Mouse (Mus musculus): ENCODE results near the gene Fermt3. TPM values are rescaled to one million over a fixed set of nuclear protein-coding genes. Genes with fewer than 3 reads are reported as not detected.

The Fermt3 gene
- total RNA-seq, 2 experiments from 2014 or later: 3.5 to 3.7 TPM

GRCm38 (mm10) chr19:6971644-6972043, 47.6 kb downstream of the Fermt3 start:
- no peak for DNase-seq

- no peak for DNase-seq
Observed at GRCm38 (mm10) chr19:6970460-6971085, 48.7 kb downstream of the Fermt3 start.

GRCm38 (mm10) chr19:6969665-6970381, 49.4 kb downstream of the Fermt3 start:
- peak; percentile 83 for DNase-seq

GRCm38 (mm10) chr19:6969291-6969664, 50.0 kb downstream of the Fermt3 start:
- DNase-seq: no peak

GRCm38 (mm10) chr19:6968491-6969271, 50.6 kb downstream of the Fermt3 start:
- no peak for DNase-seq

GRCm38 (mm10) chr19:6956461-6956860, 62.8 kb downstream of the Fermt3 start:
- DNase-seq: no peak

- peak; percentile 68 for DNase-seq
Observed at GRCm38 (mm10) chr19:6955424-6955823, 63.8 kb downstream of the Fermt3 start.

- peak; percentile 79 for DNase-seq
Observed at GRCm38 (mm10) chr19:6954046-6954445, 65.2 kb downstream of the Fermt3 start.

- peak; percentile 48 for DNase-seq
Observed at GRCm38 (mm10) chr19:6952712-6953037, 66.6 kb downstream of the Fermt3 start.

- peak; percentile 88 for DNase-seq
Observed at GRCm38 (mm10) chr19:6951994-6952711, 67.1 kb downstream of the Fermt3 start.

- peak; percentile 94 for DNase-seq
Observed at GRCm38 (mm10) chr19:6951381-6951968, 67.8 kb downstream of the Fermt3 start.

GRCm38 (mm10) chr19:6950613-6951153, 68.6 kb downstream of the Fermt3 start:
- DNase-seq: peak; percentile 51

- no peak for DNase-seq
Observed at GRCm38 (mm10) chr19:6949951-6950350, 69.3 kb downstream of the Fermt3 start.

GRCm38 (mm10) chr19:6949532-6949931, 69.7 kb downstream of the Fermt3 start:
- DNase-seq: no peak

Other genes starting within 250 kb of the Fermt3 start
- gene Rps6ka4, start 178.8 kb downstream of the Fermt3 start, total RNA-seq (2021): 10 to 100 TPM; 22.6 to 28.7 TPM
- under 1 TPM; 0.41 to 0.52 TPM for gene Ccdc88b, start 161.3 kb downstream of the Fermt3 start, total RNA-seq (2021)
- 10 to 100 TPM; 34.4 to 35.5 TPM for gene Trmt112, start 109.8 kb downstream of the Fermt3 start, total RNA-seq (2021)
- gene Prdx5, start 109.4 kb downstream of the Fermt3 start, total RNA-seq (2021): 100 to 1,000 TPM; 309 to 336 TPM
- gene Esrra, start 97.7 kb downstream of the Fermt3 start, total RNA-seq (2021): 100 to 1,000 TPM; 111 to 119 TPM
- not detected for gene Catsperz, start 94.1 kb downstream of the Fermt3 start, total RNA-seq (2021)
- gene Kcnk4, start 85.0 kb downstream of the Fermt3 start, total RNA-seq (2021): under 1 TPM in 1 of 2 experiments, not detected in 1; 0.56 TPM
- gene Bad, start 77.6 kb downstream of the Fermt3 start, total RNA-seq (2021): 10 to 100 TPM; 29.6 to 30.5 TPM
- gene Gpr137, start 77.0 kb downstream of the Fermt3 start, total RNA-seq (2021): 10 to 100 TPM; 18.7 to 21.4 TPM
- 100 to 1,000 TPM; 243 to 246 TPM for gene Ppp1r14b, start 44.5 kb downstream of the Fermt3 start, total RNA-seq (2021)
- 10 to 100 TPM; 17.4 to 19.9 TPM for gene Plcb3, start 43.0 kb downstream of the Fermt3 start, total RNA-seq (2021)
- gene Fkbp2, start 39.0 kb downstream of the Fermt3 start, total RNA-seq (2021): 10 to 100 TPM; 23.5 to 26.6 TPM
- gene Vegfb, start 31.8 kb downstream of the Fermt3 start, total RNA-seq (2021): 100 to 1,000 TPM; 263 to 265 TPM
- gene Dnajc4, start 26.9 kb downstream of the Fermt3 start, total RNA-seq (2021): 10 to 100 TPM; 48.7 to 49.2 TPM
- gene Nudt22, start 23.4 kb downstream of the Fermt3 start, total RNA-seq (2021): 10 to 100 TPM; 27.2 to 29.0 TPM
- gene Trpt1, start 23.3 kb downstream of the Fermt3 start, total RNA-seq (2021): 10 to 100 TPM; 22.6 to 25.7 TPM
- 100 to 1,000 TPM; 139 to 151 TPM for gene Stip1, start 20.5 kb upstream of the Fermt3 start, total RNA-seq (2021)
- 100 to 1,000 TPM; 107 to 126 TPM for gene Macrod1, start 37.3 kb upstream of the Fermt3 start, total RNA-seq (2021)
- 1 to 10 TPM; 1.8 to 2.1 TPM for gene Flrt1, start 86.3 kb upstream of the Fermt3 start, total RNA-seq (2021)
- gene Otub1, start 186.8 kb upstream of the Fermt3 start, total RNA-seq (2021): 100 to 1,000 TPM; 111 to 112 TPM
- gene Cox8a, start 198.1 kb upstream of the Fermt3 start, total RNA-seq (2021): 100 to 1,000 TPM; 836 to 917 TPM
- 10 to 100 TPM; 34.3 to 36.9 TPM for gene Naa40, start 221.7 kb upstream of the Fermt3 start, total RNA-seq (2021)
- gene Rcor2, start 247.9 kb upstream of the Fermt3 start, total RNA-seq (2021): 10 to 100 TPM; 19.0 to 19.2 TPM

All from heart, postnatal 4 days (tissue).